Mouse (Mus musculus) cerebellum, adult 2 months (tissue): ENCODE data around the gene Phactr3. TPM values are rescaled to one million over a fixed set of nuclear protein-coding genes. Genes with fewer than 3 reads are reported as not detected.

ENCODE experiments used
- DNase-seq, 2 experiments: peaks; one replicate each; pipeline ENCODE4 v3.0.0; 2021
- H3K27ac ChIP-seq: fragments of 200-500 bp; 2 replicates; pipeline ENCODE4 v1.5.1; 2012; ENCODE audit warnings: low read length, control low read depth, inconsistent platforms; ENCODE audit not compliant: insufficient read depth
- H3K27me3 ChIP-seq: fragments of 200-500 bp; 2 replicates; pipeline ENCODE4 v1.6.1; 2012; ENCODE audit warnings: inconsistent platforms, mild to moderate bottlenecking, low read length, moderate library complexity; ENCODE audit not compliant: control insufficient read depth, insufficient read depth
- H3K4me1 ChIP-seq: fragments of 200-500 bp; 2 replicates; pipeline ENCODE4 v1.6.1; 2011; ENCODE audit warnings: low read length; ENCODE audit not compliant: control insufficient read depth, insufficient read depth
- H3K4me3 ChIP-seq: fragments of 200-500 bp; replicated peaks from 2 replicates; pipeline ENCODE3; 2011; ENCODE audit warnings: mild to moderate bottlenecking, low read depth, low read length, control low read depth; ENCODE audit not compliant: insufficient read depth
- CTCF ChIP-seq: fragments of 200-500 bp; IDR thresholded peaks from 2 replicates; pipeline ENCODE4 v1.5.1; 2011; ENCODE audit warnings: low read depth, mild to moderate bottlenecking, control low read depth, low read length, moderate library complexity, borderline replicate concordance; ENCODE audit not compliant: insufficient read depth
- POLR2A ChIP-seq: fragments of 200-500 bp; IDR thresholded peaks from 2 replicates; pipeline ENCODE4 v1.6.1; 2011; ENCODE audit warnings: low read length, control low read depth, borderline replicate concordance; ENCODE audit not compliant: insufficient read depth
- WGBS: fragments of 180-500 bp; shearing (Covaris S2); methylation state at CpG from one replicate; pipeline ENCODE4 v1.1.7; 2018; 5-methylcytosine and 5-hydroxymethylcytosine counted together
- polyA plus RNA-seq: library from polyadenylated mRNA; depleted of rRNA; stranded (reverse); fragments of >200 nt; gene quantifications from 2 replicates; pipeline ENCODE4 v1.2.3, GENCODE M21; 2012

Gene Phactr3
- polyA plus RNA-seq, 1 experiment = 79.8 TPM

DNA sequence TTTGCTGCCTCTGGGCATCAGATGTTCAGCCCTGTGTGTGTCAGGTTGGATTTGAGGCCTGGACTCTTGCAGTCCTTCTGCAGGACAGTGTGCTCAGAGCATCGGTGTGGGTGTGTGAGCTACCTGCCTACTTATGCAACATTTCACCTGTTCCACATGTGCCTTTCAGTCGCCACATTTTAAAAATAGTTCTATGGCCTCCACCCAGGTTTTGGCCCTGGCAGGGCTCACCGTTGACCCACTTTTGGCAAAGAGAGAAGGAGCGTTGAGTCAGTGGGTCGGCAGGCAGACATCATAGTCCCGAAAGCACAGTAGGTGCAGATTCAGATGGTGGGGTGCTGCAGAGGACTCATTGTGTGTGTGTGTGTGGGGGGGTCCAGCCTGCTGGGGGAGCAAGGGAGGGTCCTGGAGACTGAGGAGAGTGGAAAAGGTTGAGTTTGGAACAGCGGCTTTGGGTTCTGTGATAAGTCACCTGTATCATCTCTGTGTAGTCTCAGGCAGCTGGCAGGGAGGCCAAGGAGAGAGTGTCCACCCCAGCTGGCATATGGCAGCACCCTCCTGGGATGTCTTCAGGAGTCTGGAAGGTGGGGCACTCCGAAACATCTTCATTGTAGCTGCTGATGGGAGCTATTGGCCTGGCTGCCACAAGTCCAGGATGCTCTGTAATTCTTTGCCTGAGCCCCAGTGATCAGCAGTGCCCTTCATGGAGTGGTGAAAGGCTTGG lies 2.0 kb downstream of the Phactr3 start:
- peak; percentile 70 to 80 for DNase-seq
- peaks cover 48% of the 10 kb centered on the region for H3K4me1 ChIP-seq
- 10% methylated on average over 8 of the region's 8 CpGs for WGBS
- H3K27me3 ChIP-seq = no peaks in the 10 kb centered on the region
- peak overlapping the region; percentile 96 for H3K27ac ChIP-seq
- peak overlapping the region; percentile 88 for H3K4me3 ChIP-seq
- TF ChIP-seq POLR2A (no peak), CTCF (no peak)

- H3K4me3 ChIP-seq = peak overlapping the region; percentile 88
- peak overlapping the region; percentile 96 for H3K27ac ChIP-seq
- peak; percentile 63 for DNase-seq
- H3K4me1 ChIP-seq = peaks cover 52% of the 10 kb centered on the region
- H3K27me3 ChIP-seq = no peaks in the 10 kb centered on the region
- no peak for TF ChIP-seq CTCF
- WGBS = 4% methylated on average over 2 of the region's 2 CpGs
Observed at GRCm38 (mm10) chr2:178121375-178121688, 2.6 kb downstream of the Phactr3 start.

DNA sequence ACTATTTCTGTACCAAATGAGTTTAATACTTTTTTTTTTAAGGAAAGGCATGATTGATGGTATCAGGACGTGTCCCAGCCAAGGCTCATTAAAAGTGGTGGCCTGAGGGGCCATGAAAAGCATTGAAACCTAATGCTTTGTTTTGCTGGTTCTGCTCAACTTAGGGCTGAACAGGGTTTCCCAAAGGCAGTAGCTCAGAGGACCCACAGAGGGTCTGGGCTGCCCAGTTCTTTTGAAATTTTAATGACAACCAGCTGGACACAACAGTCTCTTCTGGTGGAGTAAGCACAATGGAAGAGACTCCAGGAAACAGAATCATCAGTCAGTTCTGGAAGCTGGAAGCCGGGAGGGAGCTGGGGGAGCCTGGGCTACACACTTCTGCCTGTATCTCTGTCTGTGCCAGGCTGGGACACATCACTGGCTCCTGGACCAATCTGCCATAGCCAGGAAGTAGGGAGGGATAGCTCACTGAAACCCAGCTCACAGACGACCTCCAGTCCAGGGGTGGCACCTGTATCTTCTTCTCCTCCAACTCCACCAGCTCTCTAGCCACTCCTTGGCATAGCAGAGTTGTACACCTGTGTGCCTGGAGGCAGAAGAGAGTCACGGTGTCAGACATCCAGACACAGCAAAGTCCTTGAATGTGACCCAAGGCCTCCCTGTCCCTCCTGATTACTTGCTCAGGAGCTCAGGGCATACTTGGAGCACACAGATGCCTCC lies 3.3 kb downstream of the Phactr3 start:
- 23% methylated on average over 4 of the region's 4 CpGs for WGBS
- DNase-seq = peak; percentile 37
- TF ChIP-seq POLR2A (no peak), CTCF (no peak)
- Histone ChIP-seq H3K4me1 (peaks cover 55% of the 10 kb centered on the region), H3K27ac (peak overlapping the region; percentile 96), H3K27me3 (no peaks in the 10 kb centered on the region), H3K4me3 (peak overlapping the region; percentile 2)

- TF ChIP-seq POLR2A (no peak), CTCF (no peak)
- Histone ChIP-seq H3K27ac (no peak overlapping the region), H3K4me3 (no peak overlapping the region), H3K27me3 (no peaks in the 10 kb centered on the region), H3K4me1 (peaks cover 50% of the 10 kb centered on the region)
- 76% methylated on average over 15 of the region's 15 CpGs for WGBS
- DNase-seq = peak in 1 of 2 experiments; percentile 30
Observed at GRCm38 (mm10) chr2:178123466-178123865, 4.7 kb downstream of the Phactr3 start.

DNA sequence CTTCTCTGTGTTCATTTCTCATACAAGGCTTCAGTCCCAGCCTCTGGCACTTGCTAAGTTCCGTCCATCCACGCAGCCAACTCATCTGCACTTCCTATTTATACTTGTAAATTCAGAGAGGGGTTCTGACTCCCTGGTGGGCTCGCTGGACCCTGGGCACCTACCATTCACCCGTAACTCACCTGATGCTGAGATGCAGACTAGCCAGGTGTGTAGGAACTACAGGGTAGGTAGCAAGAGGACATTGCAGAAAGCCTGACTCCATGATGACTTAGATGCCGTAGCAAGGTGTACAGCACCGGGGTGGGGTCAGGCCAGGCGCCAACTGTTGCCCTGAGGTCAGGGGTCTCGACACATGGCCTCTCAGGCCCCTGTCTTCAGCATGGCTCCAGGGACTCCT lies 6.7 kb downstream of the Phactr3 start:
- 76% methylated on average over 8 of the region's 8 CpGs for WGBS
- Histone ChIP-seq H3K27me3 (no peaks in the 10 kb centered on the region), H3K4me3 (no peak overlapping the region), H3K27ac (no peak overlapping the region), H3K4me1 (peaks cover 63% of the 10 kb centered on the region)
- TF ChIP-seq CTCF (no peak), POLR2A (no peak)
- peak; percentile 23 to 28 for DNase-seq

- Histone ChIP-seq H3K4me1 (peaks cover 62% of the 10 kb centered on the region), H3K27me3 (no peaks in the 10 kb centered on the region), H3K4me3 (no peak overlapping the region), H3K27ac (no peak overlapping the region)
- TF ChIP-seq POLR2A (no peak), CTCF (no peak)
- peak; percentile 10 to 17 for DNase-seq
- 94% methylated on average over 7 of the region's 7 CpGs for whole genome bisulfite sequencing
Observed at GRCm38 (mm10) chr2:178126041-178126820, 7.5 kb downstream of the Phactr3 start.

GRCm38 (mm10) chr2:178128594-178128993 lies 9.8 kb downstream of the Phactr3 start:
- DNase-seq = peak in 1 of 2 experiments; percentile 28
- H3K27ac ChIP-seq = peak overlapping the region; percentile 37

More at GRCm38 (mm10) chr2:178128594-178128993, 9.8 kb downstream of the Phactr3 start:
- no peaks in the 10 kb centered on the region for H3K27me3 ChIP-seq
- H3K4me3 ChIP-seq = no peak overlapping the region
- H3K4me1 ChIP-seq = peaks cover 69% of the 10 kb centered on the region
- no peak for TF ChIP-seq CTCF
- no peak for TF ChIP-seq POLR2A
- WGBS = 66% methylated on average over 5 of the region's 5 CpGs
